Mouse (Mus musculus) yolk sac, embryonic 10.5 days (tissue): Measurements from ENCODE around the gene 4933427D14Rik.

ENCODE experiments used
- DNase-seq: peaks from one replicate; pipeline ENCODE4 v3.0.0-alpha.2; 2017; ENCODE audit warnings: low spot score

Gene 4933427D14Rik

DNA sequence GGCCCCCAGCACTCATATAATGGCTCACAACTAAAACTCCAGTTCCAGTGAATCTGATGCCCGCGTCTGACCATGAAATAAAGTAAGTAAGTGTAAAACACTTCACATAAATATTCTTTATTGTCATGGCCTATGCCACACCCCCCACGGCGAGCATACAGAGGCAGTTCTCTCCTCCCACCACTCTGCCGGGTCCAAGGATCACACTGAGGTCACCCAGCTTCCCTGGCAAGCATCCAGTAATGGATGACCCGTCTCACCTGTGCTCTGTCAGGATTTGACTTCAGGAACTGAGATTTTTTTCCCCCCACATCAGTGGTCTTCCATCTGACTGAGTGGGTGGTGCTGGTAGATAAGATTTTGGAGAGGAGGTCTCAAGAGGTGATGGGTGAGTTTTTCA lies 67.1 kb downstream of the 4933427D14Rik start:
- DNase-seq: no peak

DNA sequence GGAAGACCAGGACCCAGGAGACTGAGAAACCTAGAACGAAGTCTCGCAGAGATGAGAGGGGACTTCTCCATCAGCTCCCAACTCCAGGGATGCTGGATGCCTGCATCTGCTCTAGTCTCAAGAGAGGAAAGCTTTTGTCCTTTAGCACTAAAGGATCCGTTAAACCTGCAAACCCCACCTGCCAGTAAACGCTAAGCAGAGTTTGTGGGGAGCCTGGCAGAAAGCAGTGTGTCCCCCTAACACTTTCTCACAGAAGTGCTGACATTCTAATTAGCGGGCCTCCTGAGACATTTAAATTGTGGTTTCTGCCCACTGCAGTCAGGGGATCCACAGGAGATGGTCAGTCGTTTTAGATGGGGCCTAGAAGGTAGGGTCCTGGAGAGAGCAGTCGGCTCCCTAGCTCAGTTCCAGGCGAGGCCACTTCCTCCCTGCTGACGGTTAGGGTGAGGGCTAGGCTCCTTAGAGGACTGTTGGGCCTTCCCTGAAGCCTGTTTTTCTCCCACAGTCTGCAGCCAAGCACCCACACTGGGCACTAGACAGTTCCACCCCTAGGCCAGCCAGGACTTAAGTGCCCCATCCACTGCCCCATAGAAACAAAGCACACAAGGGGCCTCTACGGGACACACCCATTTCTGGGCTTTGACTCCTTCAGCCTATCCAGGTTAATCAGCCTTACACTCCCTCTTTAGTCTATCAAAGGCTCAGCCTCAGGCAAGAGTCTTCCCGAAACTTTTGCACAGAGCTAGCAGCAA lies 70.9 kb downstream of the 4933427D14Rik start:
- no peak for DNase-seq

DNA sequence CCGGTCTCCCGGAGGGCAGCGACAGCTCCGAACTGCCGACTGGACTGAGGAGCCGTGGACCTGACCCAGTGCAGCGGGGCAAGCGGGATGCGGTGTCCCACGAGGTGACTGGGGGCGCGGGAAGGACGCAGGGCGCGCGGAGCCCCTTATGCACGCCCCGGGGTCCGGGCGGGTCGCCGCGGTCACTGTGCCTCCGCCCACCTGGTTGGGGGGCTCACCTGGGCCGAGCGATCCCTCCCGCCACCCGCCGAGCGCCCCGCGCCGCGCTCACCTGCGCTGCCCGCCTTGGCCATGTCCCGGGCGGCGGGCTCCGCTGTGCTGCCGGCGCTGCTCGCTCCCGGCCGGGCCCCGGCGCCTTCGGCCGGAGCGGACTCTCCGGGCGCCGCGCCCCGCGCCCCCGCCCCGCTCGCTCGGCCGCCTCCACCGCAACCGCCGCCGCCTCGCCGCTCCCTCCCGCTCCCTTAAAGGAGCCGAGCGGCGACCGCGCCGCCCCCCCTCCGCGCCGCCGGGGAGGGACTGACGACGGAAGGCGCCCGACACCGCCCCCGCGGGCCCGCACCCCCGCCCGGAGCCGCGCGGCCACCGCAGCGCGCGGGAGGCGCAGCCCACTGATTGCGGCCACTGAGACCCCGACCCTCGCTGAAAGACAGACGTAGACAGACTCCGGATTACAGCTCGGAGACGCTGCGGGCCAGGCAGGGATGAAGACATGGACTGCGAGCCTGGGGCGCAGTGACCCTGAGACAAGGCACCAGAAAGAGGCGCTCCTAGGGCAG lies 71.7 kb downstream of the 4933427D14Rik start, which contains the start of gene Pitpnm3:
Gene Pitpnm3, minus strand, starts transcription at position 396 of the 776 bp plus-strand sequence.
- DNase-seq: no peak

DNA sequence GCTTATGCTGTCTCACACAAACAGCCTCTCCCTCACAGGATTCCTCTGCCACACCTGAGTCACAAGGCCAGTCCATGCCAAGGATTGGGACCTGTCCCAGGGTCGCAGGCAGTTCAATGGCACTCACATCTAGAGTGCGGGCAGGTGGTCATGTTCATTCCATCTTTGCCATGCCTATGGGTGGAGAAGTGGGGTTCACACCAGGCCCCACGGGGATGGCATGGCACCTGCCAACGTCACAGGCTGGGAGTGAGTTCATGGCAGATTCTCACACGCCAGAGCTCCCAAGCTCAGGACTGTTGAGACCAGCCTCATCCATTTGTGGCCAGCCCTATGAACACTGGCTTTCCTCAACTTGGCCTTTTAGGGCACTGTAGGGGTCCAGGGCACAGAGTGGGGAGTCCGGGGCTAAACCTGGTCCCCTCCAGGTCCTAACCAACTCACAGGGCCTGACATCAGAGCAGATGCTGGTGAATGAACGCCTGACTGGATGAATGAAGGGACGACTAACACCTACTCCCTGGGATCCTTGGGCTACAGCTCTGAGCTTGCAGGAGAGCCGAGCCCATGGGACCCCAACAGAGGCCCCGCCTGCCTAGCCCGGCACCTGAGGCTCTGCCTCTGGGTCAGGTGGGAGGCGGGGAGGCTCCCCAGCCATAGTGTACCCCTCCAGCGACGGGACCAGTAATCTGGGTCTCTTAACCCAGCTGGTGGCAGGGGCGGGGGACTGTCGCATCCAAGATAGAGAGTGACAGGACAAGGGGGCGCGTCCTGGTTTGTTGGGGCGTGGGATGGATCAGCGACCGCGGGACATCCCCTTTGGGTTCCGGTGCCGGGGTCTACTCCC lies 72.5 kb downstream of the 4933427D14Rik start:
- no peak for DNase-seq

DNA sequence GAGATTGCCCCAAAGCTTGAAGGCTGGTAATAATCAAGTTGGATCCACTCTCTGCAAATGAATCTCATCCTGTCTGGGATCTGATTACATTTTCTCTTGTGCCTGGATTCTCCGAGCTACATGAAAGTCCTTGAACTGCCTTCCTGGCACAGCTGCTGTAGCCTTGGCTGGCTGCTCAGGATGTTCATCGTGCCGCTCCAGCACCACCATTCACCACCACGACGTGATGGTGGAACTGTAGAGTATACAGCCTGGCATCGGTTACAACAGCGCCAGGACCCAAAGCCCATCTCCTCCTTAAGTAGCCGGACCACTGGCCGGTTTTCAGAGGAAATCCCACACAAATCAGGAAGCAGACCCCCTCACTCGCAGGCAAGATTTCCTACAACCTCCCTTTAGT lies 74.2 kb downstream of the 4933427D14Rik start:
- DNase-seq: no peak

DNA sequence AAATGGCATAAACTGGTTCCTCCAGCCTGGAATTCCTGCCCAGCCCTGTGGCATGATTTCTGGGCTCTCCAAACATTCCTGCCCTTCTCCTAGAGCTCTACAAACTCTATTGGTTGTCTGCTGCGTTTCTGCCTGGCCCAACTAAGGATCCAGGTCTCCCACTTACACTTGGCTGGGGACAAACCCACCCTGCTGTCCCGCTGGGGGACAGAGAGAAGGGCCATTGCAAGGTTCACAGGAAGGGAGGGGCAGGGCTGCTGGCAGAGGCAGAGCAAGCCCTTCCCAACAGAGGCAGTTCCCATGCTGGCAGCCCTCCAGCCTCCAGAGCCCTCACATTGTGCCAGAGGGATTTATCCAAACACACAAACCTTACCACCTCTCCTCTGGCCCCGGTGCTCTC lies 75.0 kb downstream of the 4933427D14Rik start:
- no peak for DNase-seq

DNA sequence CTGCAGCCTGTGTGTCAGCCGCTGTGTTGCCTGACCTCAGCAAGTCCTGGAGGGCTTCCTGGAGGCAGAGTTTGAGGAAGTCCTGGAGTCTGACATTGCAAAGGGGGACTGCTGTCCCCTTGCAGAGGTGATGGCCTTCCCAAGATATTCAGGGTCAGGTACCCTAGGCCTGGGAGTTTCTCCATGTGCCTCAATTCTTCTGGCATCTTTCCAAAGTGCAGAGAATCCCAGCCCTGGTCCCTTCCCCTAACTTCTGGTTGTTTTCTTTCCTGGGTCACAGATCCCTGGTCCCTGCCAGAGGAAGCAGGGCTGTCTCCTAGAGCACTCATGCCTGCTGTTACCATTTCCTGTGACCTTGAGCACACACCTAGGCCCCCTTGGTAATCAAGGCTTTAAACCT lies 75.6 kb downstream of the 4933427D14Rik start:
- no peak for DNase-seq

DNA sequence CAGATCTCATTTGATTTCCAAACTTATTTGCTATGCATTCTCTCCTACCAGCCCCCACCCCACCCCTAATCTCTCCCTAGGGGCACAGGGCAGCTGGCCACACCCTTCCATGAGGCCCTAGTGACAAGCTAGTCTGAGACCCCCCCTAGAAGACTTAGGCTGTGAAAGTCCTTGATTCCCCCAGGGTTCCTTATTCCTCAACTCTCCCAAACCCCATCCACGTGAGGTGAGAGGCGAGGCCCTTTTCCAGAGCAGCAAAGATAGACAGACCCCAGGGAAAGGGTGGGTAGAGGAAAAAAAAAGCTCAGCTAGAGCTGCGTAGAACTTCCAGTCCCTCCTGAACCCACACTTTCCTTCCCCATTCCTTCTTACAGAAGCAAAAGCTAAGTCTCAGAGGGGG lies 76.4 kb downstream of the 4933427D14Rik start:
- DNase-seq: no peak

DNA sequence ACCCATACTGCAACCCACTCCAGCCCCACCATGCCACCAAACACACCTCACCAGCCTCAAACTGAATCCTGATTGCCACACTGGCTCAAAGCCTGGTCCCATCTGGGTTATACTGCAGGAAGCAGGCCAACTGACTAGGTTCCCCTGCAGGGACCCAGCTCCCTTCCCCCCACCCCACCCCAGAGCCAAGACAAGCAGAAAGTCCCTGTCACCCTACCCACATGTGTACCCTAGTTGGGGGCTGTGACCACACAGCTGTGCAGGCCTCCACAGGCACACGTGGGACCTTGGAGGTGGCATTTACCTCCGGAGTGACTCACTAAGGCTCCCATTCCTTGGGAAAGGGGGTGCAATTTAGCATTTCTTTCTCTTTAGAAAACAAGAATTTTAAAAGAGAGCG lies 76.8 kb downstream of the 4933427D14Rik start:
- DNase-seq: no peak

DNA sequence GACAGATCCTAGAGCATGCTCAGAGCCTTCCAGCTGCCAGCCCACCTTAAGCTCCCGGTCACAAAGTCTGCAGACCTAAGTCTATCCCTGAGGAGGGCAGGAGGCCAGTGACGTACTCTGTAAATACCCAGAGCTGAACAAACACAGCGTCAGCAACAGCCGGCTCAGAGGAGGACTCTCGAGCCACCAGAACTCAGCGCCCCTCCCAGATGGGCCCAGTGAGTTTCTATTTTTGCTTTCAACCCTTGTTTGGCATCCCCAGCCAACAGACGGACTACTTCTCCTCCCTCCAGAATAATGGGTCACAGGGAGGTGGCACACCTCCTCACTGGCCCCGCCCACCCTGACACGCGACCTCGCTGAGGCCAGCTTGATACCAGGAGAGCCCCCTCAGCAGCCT lies 77.2 kb downstream of the 4933427D14Rik start:
- peak; percentile 64 for DNase-seq

DNA sequence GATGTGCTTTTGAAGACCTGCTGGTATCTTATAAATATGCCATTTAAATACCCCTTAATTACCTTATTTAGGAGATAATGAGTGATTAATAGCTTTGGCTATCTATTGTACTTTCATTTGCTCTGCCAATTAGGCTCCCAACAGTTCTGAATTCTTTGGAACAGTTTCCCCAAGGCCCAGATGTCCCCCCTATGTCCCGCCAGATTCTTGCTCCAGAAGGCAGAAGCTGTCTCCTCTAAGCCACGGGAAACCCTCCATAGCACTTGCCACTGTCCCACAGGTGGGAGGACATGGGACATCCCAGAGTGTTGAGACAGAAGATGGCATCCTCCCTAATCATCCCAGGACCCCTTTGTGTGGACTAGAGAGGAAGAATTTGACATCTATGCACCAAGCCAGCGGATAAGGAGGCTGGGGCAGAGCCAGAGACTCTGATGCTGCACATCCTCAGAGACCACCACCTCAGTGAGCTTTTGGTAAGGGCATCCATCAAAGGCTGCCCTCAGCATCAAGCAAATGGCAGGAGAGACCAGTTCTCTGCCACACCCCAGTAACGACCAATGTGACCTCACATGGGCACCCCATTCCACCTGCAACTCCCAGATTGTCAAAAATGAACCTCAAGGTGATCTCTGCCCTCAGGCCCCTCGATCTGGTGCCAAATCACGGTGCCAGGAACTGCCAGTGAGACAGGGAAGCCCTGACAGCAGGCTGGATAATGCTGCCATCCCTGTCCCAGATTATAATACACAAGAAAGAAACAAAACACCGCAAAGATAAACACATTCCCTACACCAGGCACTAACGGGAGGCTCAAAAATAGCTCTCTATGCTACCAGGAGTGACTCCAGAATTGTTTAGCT lies 78.0 kb downstream of the 4933427D14Rik start:
- no peak for DNase-seq

DNA sequence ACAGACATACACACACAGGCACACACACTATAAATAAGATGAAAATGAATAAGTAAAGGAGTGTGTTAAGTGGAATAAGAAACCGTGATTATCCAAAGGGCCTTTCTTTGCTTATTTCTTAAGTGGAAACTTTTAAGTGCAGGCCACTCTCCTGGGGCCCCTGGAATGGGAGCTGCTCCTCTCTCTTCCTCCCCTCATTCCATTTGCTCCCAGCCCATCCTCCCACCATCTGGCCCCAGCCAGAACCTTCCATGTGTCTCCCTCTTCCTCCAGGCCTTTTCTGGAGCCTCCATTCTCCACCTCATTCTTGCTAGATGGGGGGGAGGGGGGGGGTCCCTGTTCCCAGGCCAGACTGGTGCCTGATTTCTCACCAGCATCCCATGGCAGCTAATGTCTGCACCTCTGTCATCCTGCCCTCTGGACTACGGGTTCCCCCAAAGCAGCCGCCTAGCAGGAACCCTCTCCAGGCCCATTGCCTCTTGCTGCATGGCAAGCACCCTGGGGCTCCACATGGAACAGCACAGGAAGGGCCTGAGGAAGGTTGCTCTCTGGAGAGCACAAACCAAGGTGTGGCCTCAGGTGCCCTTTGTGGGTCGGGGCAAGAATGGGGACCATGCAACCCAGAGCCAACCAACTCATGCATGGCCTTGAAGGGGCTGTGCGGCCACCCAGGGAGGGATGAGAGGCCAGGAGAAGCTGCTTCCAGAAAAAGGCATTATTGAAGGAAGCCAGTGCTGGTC lies 79.6 kb downstream of the 4933427D14Rik start:
- DNase-seq: no peak

DNA sequence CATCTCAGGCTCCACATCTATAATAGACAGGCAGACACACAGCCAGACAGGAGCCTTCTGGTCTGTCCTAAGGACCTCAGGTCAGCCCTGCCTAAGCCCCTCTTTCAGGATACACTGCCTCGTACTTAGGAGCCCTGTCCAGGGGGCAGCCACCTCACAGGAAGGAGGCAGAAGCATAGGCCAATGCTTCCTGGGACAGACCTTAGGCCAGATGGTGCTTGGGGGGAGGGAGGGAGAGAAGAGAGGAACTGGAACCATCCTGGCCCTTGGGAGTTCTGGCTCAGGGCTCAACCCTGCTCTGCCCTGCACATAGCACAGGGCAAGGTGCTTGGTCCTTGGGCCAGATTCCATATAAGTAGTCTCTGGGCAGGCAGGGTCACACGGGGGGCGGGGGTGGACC lies 81.5 kb downstream of the 4933427D14Rik start:
- DNase-seq: no peak

DNA sequence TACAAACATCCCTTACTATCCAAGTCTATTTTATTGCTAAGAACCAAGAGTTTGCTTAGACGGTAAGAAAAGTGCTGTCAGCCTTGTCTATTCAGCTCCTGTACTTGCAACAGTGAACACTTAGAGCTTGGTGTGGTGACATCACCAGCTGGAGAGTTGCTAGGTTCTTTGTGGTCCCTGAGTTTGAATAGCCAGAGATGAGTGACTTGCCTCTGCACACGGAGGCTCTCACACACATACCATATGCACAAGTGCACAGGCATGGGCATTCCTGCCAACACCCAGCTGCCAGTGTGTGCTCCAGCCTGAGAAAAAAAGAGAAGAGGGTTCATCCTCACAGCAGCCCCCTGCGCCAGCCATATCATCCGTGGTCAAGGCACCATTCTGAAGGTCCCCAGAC lies 83.7 kb downstream of the 4933427D14Rik start:
- no peak for DNase-seq

DNA sequence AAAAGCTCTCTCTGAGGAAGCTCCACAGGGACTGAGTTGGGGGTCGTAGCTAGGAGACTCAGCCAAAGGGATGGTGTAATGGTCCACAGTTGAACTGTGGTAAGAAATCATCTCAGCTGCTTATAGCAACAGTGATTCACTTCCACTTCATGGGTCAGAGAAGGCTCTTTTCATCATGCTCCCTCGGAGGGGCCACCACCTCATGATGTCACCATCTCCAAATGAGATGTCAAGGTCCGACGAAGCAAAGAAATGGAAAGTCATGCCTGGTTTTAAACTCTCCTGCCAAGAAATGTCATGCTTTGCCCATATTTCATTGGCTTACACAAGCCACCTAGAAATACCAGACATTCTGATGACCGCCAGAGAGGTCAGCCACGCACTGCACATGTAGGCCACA lies 86.9 kb downstream of the 4933427D14Rik start:
- no peak for DNase-seq

DNA sequence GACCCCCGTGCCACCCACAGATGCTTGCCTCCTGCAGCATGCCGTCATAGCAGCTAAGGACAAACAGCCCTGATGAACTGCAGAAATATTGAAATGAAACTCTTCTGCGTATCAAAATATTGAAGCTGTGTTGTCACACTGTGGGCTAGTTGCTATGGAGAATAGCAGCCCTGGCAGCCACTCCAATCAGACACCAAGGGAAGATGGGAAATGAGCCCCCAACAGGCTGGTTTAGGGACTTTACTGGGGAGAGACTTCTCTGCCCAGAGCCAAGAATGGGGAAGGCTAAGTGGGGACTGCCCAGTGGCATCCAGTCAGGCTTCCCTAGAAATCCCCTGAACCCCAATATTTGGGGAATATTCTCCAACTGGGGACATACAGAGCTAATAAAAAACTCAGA lies 88.6 kb downstream of the 4933427D14Rik start:
- DNase-seq: no peak

DNA sequence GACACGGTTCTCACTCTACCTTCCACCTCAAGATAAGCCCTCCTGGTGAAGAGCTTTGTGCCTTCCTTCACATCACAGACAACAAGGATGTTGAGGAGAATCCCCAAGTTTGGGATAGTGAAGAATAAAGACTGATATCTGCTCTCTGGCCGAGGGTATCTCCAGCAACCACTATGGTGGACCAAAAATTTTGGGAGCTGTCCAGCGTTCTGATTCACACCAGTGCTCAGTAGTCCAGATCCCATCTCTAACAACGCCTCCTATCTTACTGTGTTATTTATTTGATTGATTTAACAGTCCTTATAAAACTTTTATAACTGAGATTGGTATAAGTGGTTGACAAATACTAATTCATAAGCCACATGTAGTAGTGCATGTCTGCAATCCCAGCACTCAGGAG lies 94.0 kb downstream of the 4933427D14Rik start:
- no peak for DNase-seq

DNA sequence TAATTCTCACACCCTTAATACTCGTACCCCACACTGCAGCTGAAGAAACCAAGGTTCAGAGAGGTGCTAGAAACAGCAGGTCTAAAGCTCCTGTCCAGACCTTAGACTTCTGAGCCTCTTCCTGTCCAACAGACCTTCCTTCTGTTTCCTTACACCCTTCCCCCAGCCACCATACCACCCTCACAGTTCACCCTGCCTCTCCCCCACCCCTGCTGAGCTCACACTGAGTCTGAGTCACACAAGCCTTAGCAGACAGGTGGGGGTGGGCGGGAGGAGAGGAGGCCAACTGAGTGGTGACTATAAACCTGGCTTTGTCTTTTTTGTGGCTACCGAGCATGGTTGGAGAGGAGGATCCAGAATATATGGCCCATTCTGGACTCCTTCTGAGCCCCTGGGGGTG lies 96.5 kb downstream of the 4933427D14Rik start:
- DNase-seq: no peak

DNA sequence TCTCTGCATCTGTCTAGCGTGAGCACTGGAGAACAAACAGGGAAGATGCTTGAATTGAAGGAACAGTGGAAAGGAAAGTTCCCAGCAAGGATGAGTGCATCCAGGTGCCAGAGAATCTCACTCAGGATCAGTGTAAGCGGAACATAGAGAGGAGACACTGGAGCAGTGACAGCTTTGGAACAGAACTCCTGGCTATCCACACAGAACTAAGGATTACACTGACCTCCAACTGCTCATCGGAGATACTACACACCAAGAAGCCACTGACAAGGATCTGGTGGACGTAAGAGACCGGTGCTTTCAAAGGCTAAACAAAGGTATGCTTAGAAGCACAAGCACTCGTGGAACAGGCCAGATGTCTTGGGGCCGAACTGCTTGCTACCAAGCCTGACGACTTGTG lies 103.0 kb downstream of the 4933427D14Rik start:
- no peak for DNase-seq
